In the genomic region with DNA sequence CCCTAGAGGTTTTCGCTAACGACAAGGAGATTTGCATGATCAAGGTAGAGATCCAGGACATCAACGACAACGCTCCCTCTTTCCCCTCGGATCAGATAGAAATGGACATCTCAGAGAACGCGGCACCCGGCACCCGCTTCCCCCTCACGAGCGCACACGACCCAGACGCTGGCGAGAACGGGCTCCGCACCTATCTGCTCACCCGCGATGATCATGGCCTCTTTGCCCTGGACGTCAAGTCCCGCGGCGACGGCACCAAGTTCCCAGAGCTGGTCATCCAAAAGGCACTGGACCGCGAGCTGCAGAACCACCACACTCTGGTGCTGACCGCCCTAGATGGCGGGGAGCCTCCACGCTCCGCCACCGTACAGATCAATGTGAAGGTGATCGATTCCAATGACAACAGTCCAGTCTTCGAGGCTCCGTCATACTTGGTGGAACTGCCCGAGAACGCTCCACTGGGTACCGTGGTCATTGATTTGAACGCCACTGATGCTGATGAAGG, we compare ENCODE assay signal across 8 mouse cellular contexts. TPM values are rescaled to one million over a fixed set of nuclear protein-coding genes. Genes with fewer than 3 reads are reported as not detected.
DNase-seq lines count a peak whose midpoint lies in the region; ATAC-seq and TF ChIP-seq lines count a peak whose summit lies in the region.

No protein-coding gene starts in this region.

- H3K36me3 ChIP-seq in E14TG2a.4 (ENCODE audit: insufficient read depth, low read length): no peaks in the 10 kb centered on the region
- H3K36me3 ChIP-seq in forebrain, embryonic 12.5 days (replicated peaks): no peaks in the 10 kb centered on the region
- no peaks in the 10 kb centered on the region for H3K36me3 ChIP-seq in kidney, embryonic 15.5 days
- no peaks in the 10 kb centered on the region for H3K36me3 ChIP-seq in midbrain, embryonic 14.5 days (ENCODE audit: control insufficient read depth, insufficient read depth, low read length)

- peak overlapping the region; percentile 71 for H3K4me3 ChIP-seq in E14TG2a.4 (replicated peaks; ENCODE audit: low read length)
- H3K4me3 ChIP-seq in forebrain, embryonic 12.5 days (replicated peaks): peak overlapping the region; percentile 55
- H3K4me3 ChIP-seq in kidney, embryonic 15.5 days (replicated peaks): peak overlapping the region; percentile 59
- H3K4me3 ChIP-seq in midbrain, embryonic 14.5 days (replicated peaks; ENCODE audit: low read depth, low read length): peak overlapping the region; percentile 69

- peaks cover 64% of the 10 kb centered on the region for H3K27me3 ChIP-seq in E14TG2a.4 (ENCODE audit: insufficient read depth, low read length)
- peaks cover 21% of the 10 kb centered on the region for H3K27me3 ChIP-seq in forebrain, embryonic 12.5 days
- peaks cover 48% of the 10 kb centered on the region for H3K27me3 ChIP-seq in kidney, embryonic 15.5 days
- H3K27me3 ChIP-seq in midbrain, embryonic 14.5 days (ENCODE audit: control insufficient read depth, insufficient read depth, low read length): peaks cover 6% of the 10 kb centered on the region

- no peak for TF ChIP-seq CTCF in E14TG2a.4 (conservative IDR thresholded peaks at IDR 0.05; ENCODE audit: low read length)

- no peak for ATAC-seq in forebrain, embryonic 12.5 days (ENCODE audit: low FRiP score)
- ATAC-seq in kidney, embryonic 15.5 days (replicated peaks; ENCODE audit: low FRiP score): no peak
- ATAC-seq in midbrain, embryonic 14.5 days (ENCODE audit: low FRiP score, low TSS enrichment): no peak
- no peak for ATAC-seq in granulocyte monocyte progenitor cell, adult 5-6 weeks (replicated peaks; ENCODE audit: poor library complexity, severe bottlenecking)

- H3K9me3 ChIP-seq in E14TG2a.4 (ENCODE audit: low read length): no peaks in the 10 kb centered on the region
- H3K9me3 ChIP-seq in forebrain, embryonic 12.5 days: no peaks in the 10 kb centered on the region
- no peaks in the 10 kb centered on the region for H3K9me3 ChIP-seq in kidney, embryonic 15.5 days (replicated peaks)
- no peaks in the 10 kb centered on the region for H3K9me3 ChIP-seq in midbrain, embryonic 14.5 days (ENCODE audit: control insufficient read depth, low read length)

- H3K9ac ChIP-seq in forebrain, embryonic 12.5 days: peak overlapping the region; percentile 62
- no peak overlapping the region for H3K9ac ChIP-seq in kidney, embryonic 15.5 days
- H3K9ac ChIP-seq in midbrain, embryonic 14.5 days (replicated peaks; ENCODE audit: low read length): peak overlapping the region; percentile 56

- WGBS in forebrain, embryonic 12.5 days: 7% methylated on average over 37 of the region's 37 CpGs
- 6% methylated on average over 37 of the region's 37 CpGs for WGBS in kidney, embryonic 15.5 days
- 5% methylated on average over 37 of the region's 37 CpGs for WGBS in midbrain, embryonic 14.5 days

- intact Hi-C loops in gastrocnemius, postnatal 14 days (cut with DNase I; ENCODE audit: low total_unique reads): no loop called here

- DNase-seq in gastrocnemius, postnatal 14 days: peak; percentile 7
- DNase-seq in gastrocnemius, adult 8-10 months (ENCODE audit: low spot score in 2 of 2): no peak
- peak; percentile 59 for DNase-seq in midbrain, embryonic 14.5 days
- DNase-seq in ovary, postnatal 14 days (ENCODE audit: low spot score): no peak

- peak overlapping the region; percentile 92 for H3K4me2 ChIP-seq in forebrain, embryonic 12.5 days
- peak overlapping the region; percentile 91 for H3K4me2 ChIP-seq in kidney, embryonic 15.5 days
- peak overlapping the region; percentile 96 for H3K4me2 ChIP-seq in midbrain, embryonic 14.5 days (ENCODE audit: low read length)

- H3K4me1 ChIP-seq in E14TG2a.4 (replicated peaks; ENCODE audit: low read depth, low read length): peaks cover 48% of the 10 kb centered on the region
- peaks cover 15% of the 10 kb centered on the region for H3K4me1 ChIP-seq in forebrain, embryonic 12.5 days
- peaks cover 52% of the 10 kb centered on the region for H3K4me1 ChIP-seq in kidney, embryonic 15.5 days
- H3K4me1 ChIP-seq in midbrain, embryonic 14.5 days (ENCODE audit: control insufficient read depth, insufficient read depth, low read length): peaks cover 16% of the 10 kb centered on the region

- H3K27ac ChIP-seq in forebrain, embryonic 12.5 days: no peak overlapping the region
- no peak overlapping the region for H3K27ac ChIP-seq in kidney, embryonic 15.5 days
- peak overlapping the region; percentile 74 for H3K27ac ChIP-seq in midbrain, embryonic 14.5 days (replicated peaks; ENCODE audit: low read depth, low read length)

RNA-seq across cellular contexts. Expression of a gene that starts 3.1 kb away (rescaled TPM):
- 1 to 10 TPM; 3.7 to 5.2 TPM for total RNA-seq in gastrocnemius, postnatal 14 days (2021)
- under 1 TPM; 0.34 to 0.56 (median 0.42) TPM for total RNA-seq in gastrocnemius, adult 8-10 months (2022)
- 8.3 and 8.9 TPM in 2 replicates for polyA plus RNA-seq in forebrain, embryonic 12.5 days (2016; fragmentation: Nextera tagmentation; extraction: Ambion mirVana)
- polyA plus RNA-seq in kidney, embryonic 15.5 days (2015; fragmentation: Nextera tagmentation; extraction: Ambion mirVana): 7.5 TPM in 2 replicates
- polyA plus RNA-seq in midbrain, embryonic 14.5 days (2014; fragmentation: Nextera tagmentation; extraction: Ambion mirVana): 30.6 and 32.3 TPM in 2 replicates
- not detected in 2 replicates for total RNA-seq in granulocyte monocyte progenitor cell, adult 5-6 weeks (2014; fragmentation: Nextera tagmentation)
- total RNA-seq in granulocyte monocyte progenitor cell, adult 5-6 weeks (2017): under 0.01 and 0.10 TPM in 2 replicates

Comparison
In these comparisons a context has a peak if more than half of its experiments do, and no peak if none do; other contexts are left out.
1. DNase-seq: peak in gastrocnemius, postnatal 14 days (single experiment) and midbrain, embryonic 14.5 days (single experiment); none in gastrocnemius, adult 8-10 months (0 of 2) and ovary, postnatal 14 days (single experiment).
2. Peak in every context shown above with its lines, with median percentiles within 50 percentile points of each other: H3K4me3 ChIP-seq and H3K4me2 ChIP-seq.